In genomic region chr13:55479929-55480328, GRCm38 (mm10) we compare ENCODE assay signal across 16 mouse cellular contexts. TPM values are rescaled to one million over a fixed set of nuclear protein-coding genes. Genes with fewer than 3 reads are reported as not detected.
"Had no signal": no experiment of that assay in that cellular context is flagged by ENCODE, and none has a peak within 500 bp of the region (broad histone marks: within the 10 kb centered on the region; RNA-seq: fewer than 3 reads in every experiment).

No protein-coding gene starts in this region.

- H3K9ac ChIP-seq: heart, embryonic 13.5 days; hindbrain, embryonic 12.5 days; hindbrain, embryonic 14.5 days; intestine, embryonic 15.5 days; limb, embryonic 12.5 days; liver, embryonic 13.5 days; liver, embryonic 15.5 days had no signal

- H3K9me3 ChIP-seq: heart, embryonic 13.5 days; hindbrain, embryonic 10.5 days; hindbrain, embryonic 12.5 days; intestine, embryonic 15.5 days; limb, embryonic 10.5 days; limb, embryonic 12.5 days; liver, embryonic 13.5 days; liver, embryonic 15.5 days had no signal

- H3K27me3 ChIP-seq: hindbrain, embryonic 12.5 days; intestine, embryonic 15.5 days; limb, embryonic 12.5 days had no signal

- ATAC-seq: hindbrain, embryonic 16.5 days; intestine, embryonic 15.5 days; intestine, postnatal 0 days had no signal

- H3K36me3 ChIP-seq: liver, embryonic 15.5 days had no signal

- H3K4me2 ChIP-seq: heart, embryonic 11.5 days; heart, embryonic 13.5 days; hindbrain, embryonic 12.5 days; hindbrain, embryonic 14.5 days; intestine, embryonic 15.5 days; limb, embryonic 12.5 days; liver, embryonic 11.5 days; liver, embryonic 13.5 days; liver, embryonic 15.5 days had no signal

- H3K27ac ChIP-seq: heart, adult 2 months; heart, embryonic 13.5 days; hindbrain, embryonic 10.5 days; hindbrain, embryonic 12.5 days; hindbrain, embryonic 14.5 days; intestine, embryonic 15.5 days; limb, embryonic 10.5 days; limb, embryonic 12.5 days; liver, embryonic 13.5 days; liver, embryonic 15.5 days had no signal

- H3K4me3 ChIP-seq: heart, adult 2 months; heart, embryonic 13.5 days; hindbrain, embryonic 10.5 days; hindbrain, embryonic 12.5 days; intestine, embryonic 15.5 days; layer of hippocampus, adult 2 months; left cerebral cortex, adult 2 months; limb, embryonic 10.5 days; limb, embryonic 12.5 days; liver, embryonic 13.5 days; liver, embryonic 15.5 days had no signal

RNA-seq across cellular contexts. Expression of gene Prr7, which starts 15.9 kb away (rescaled TPM):
- polyA plus RNA-seq: heart, embryonic 13.5 days; liver, embryonic 13.5 days; liver, embryonic 15.5 days had no signal
